Mouse (Mus musculus) kidney, embryonic 15.5 days (tissue): ENCODE measurements at regions not wholly inside any gene's neighbourhood (a gene's known extent, or its start where the extent isn't known, plus 50 kb on each side); places are given as distances from the start of the nearest gene placed in this dataset.

ENCODE experiments used
- ATAC-seq: fragments of 200-750 bp; cut with Nextera tagmentation; replicated peaks from 2 replicates; pipeline ENCODE4 v1.8.0; 2017; ENCODE audit warnings: moderate TSS enrichment; ENCODE audit not compliant: low FRiP score
- H3K27ac ChIP-seq: fragments of 300-500 bp; sonication (generic); 2 replicates; pipeline ENCODE4 v1.5.1; 2015; ENCODE audit warnings: mild to moderate bottlenecking, inconsistent platforms
- H3K27me3 ChIP-seq: fragments of 300-500 bp; sonication (generic); 2 replicates; pipeline ENCODE4 v1.6.1; 2015; ENCODE audit warnings: inconsistent platforms
- H3K36me3 ChIP-seq: fragments of 300-500 bp; sonication (generic); 2 replicates; pipeline ENCODE4 v1.6.1; 2015; ENCODE audit warnings: inconsistent platforms
- H3K4me1 ChIP-seq: fragments of 300-500 bp; sonication (generic); 2 replicates; pipeline ENCODE4 v1.6.1; 2015; ENCODE audit warnings: inconsistent platforms
- H3K4me2 ChIP-seq: fragments of 300-500 bp; sonication (generic); 2 replicates; pipeline ENCODE4 v1.6.1; 2015; ENCODE audit warnings: moderate library complexity, mild to moderate bottlenecking, inconsistent platforms
- H3K4me3 ChIP-seq: fragments of 300-500 bp; sonication (generic); replicated peaks from 2 replicates; pipeline ENCODE4 v1.5.1; 2015; ENCODE audit warnings: mild to moderate bottlenecking, inconsistent platforms
- H3K9ac ChIP-seq: fragments of 300-500 bp; sonication (generic); 2 replicates; pipeline ENCODE4 v1.6.1; 2015; ENCODE audit warnings: mild to moderate bottlenecking, inconsistent platforms
- H3K9me3 ChIP-seq: fragments of 300-500 bp; sonication (generic); replicated peaks from 2 replicates; pipeline ENCODE4 v1.6.1; 2016; ENCODE audit warnings: inconsistent platforms
- WGBS: fragments of 180-500 bp; shearing (Covaris S2); methylation state at CpG from one replicate; pipeline ENCODE4 v1.1.7; 2015; ENCODE audit warnings: mixed read lengths; 5-methylcytosine and 5-hydroxymethylcytosine counted together

DNA sequence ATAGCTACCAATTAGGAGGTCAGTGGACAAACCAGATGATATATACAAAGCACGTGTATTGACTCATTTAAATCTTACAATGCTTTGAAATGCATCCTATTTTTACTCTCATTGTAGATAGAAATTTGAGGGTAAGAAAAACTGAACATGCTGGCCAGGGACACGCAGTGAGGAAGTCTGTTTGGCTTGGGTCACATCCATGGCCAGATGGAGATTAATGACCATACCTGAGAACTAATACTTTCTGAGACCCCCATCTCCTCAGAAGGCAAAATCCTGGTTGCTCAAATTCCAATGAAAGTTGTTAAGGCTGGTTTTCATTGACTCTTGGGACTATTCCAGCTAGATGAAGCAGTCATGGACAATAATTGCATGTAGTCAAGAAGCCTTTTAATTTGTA lies 850.3 kb downstream of the Gsdmc2 start:
- Histone ChIP-seq H3K9ac (no peak overlapping the region), H3K4me1 (no peaks in the 10 kb centered on the region), H3K27ac (no peak overlapping the region), H3K27me3 (no peaks in the 10 kb centered on the region), H3K36me3 (no peaks in the 10 kb centered on the region), H3K4me3 (no peak overlapping the region), H3K9me3 (no peaks in the 10 kb centered on the region), H3K4me2 (no peak overlapping the region)
- ATAC-seq: no peak
- 86% methylated on average over 2 of the region's 2 CpGs for WGBS

DNA sequence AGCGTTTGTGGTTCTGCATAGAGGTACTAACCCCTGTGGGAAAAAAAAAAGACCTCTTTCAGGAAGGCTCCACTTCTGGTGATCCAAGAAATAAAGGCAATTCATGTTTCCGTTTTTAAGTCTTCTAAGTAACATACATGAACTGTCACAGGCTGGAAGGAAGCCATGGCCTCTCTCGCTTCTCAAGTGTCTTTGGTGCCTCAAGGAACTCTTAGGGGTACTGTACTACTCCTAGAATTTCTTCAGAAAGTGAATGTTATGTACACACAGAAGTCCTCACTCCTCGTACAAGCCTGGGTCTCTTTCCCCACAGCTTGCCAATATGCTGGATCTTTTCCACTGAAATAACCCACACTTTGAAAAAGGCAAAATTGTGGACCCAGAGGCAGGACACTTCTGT lies 858.1 kb downstream of the Gsdmc2 start:
- Histone ChIP-seq H3K4me3 (no peak overlapping the region), H3K9me3 (no peaks in the 10 kb centered on the region), H3K4me2 (no peak overlapping the region), H3K4me1 (no peaks in the 10 kb centered on the region), H3K27me3 (no peaks in the 10 kb centered on the region), H3K9ac (no peak overlapping the region), H3K36me3 (no peaks in the 10 kb centered on the region), H3K27ac (no peak overlapping the region)
- ATAC-seq: no peak
- 80% methylated on average over 4 of the region's 4 CpGs for WGBS

DNA sequence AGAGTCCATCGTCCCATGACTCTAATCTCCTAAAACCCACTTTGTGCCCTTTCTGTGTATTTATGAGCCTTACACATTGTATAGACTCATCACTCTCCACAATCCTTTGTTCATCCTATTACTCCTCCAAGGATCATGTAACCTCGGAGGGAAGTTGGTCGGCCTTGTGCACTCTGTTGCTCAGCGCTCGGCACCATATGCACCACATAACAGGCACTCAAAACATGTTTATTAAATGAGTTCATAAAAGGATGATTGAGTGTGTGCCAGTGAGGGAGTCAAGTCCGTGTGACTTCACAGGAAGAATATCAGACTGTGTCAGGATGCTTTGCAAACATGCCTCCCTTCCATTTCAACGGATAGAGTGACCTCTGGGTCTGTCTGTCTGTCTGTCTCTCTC lies 858.8 kb downstream of the Gsdmc2 start:
- Histone ChIP-seq H3K9me3 (no peaks in the 10 kb centered on the region), H3K27ac (no peak overlapping the region), H3K4me2 (no peak overlapping the region), H3K4me3 (no peak overlapping the region), H3K9ac (no peak overlapping the region), H3K27me3 (no peaks in the 10 kb centered on the region), H3K36me3 (no peaks in the 10 kb centered on the region), H3K4me1 (no peaks in the 10 kb centered on the region)
- WGBS: 51% methylated on average over 7 of the region's 7 CpGs
- no peak for ATAC-seq

DNA sequence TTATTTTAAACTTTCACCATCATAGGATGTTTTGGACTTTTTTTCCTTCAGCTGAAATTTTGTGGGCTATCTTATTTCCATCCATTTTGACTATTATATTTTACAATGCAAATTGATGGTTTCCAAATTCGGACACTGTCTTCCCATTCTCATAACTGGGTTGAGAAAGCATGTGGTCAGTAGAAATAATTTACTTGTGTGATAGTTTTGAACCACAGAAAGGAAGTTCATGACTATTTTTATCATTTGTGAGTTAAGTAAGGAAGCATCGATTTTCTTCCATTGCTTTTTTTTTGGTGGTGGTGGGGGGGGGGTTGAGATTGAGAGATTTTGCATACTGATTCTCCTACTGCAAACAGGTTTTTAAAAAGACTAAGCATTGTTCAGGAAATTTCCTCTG lies 874.4 kb downstream of the Gsdmc2 start:
- Histone ChIP-seq H3K27me3 (no peaks in the 10 kb centered on the region), H3K4me3 (no peak overlapping the region), H3K27ac (no peak overlapping the region), H3K4me1 (no peaks in the 10 kb centered on the region), H3K9ac (no peak overlapping the region), H3K4me2 (no peak overlapping the region), H3K36me3 (no peaks in the 10 kb centered on the region), H3K9me3 (no peaks in the 10 kb centered on the region)
- WGBS: 75% methylated on average over 2 of the region's 2 CpGs
- ATAC-seq: no peak

DNA sequence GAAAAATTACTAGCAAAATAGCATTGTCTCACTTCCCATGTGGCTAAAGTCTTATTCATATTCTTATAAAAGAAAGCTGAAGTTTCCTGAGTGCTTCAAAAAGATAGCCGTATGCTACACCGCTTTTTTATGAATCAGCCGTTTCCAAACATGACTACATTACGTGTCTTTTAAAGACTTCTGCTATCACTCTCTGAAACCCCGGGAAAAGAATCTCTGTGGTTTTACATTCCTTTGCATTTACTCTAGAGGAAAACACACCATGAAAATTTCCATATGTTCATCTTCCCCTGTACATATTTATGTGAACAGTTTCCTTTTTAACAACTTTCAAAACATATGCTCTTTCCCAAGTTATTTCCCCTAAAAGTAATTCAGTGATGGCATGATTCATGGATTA lies 882.3 kb downstream of the Gsdmc2 start:
- ATAC-seq: no peak
- Histone ChIP-seq H3K27ac (no peak overlapping the region), H3K36me3 (no peaks in the 10 kb centered on the region), H3K9me3 (no peaks in the 10 kb centered on the region), H3K9ac (no peak overlapping the region), H3K27me3 (no peaks in the 10 kb centered on the region), H3K4me3 (no peak overlapping the region), H3K4me2 (no peak overlapping the region), H3K4me1 (no peaks in the 10 kb centered on the region)
- WGBS: 55% methylated on average over 5 of the region's 5 CpGs

DNA sequence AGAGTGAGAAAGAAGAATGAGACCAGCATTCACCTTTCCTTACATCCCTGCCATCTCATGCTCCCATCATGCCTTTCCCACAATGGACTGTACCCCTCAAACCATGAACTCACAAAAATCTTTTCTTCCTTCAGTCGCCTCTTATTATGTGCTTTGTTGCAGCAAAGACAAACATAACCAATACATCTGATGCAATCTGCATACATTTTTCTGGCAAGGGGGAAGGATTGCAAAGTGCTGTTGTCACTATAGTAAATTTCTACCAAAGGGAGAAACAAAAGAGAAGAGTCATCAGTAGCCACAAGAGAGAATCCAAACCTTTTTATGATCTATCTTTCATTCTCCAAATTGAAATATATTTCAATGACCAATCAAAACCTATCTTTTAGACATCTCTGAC lies 884.4 kb downstream of the Gsdmc2 start:
- whole genome bisulfite sequencing: 96% methylated on average over 1 of the region's 1 CpGs
- no peak for ATAC-seq

DNA sequence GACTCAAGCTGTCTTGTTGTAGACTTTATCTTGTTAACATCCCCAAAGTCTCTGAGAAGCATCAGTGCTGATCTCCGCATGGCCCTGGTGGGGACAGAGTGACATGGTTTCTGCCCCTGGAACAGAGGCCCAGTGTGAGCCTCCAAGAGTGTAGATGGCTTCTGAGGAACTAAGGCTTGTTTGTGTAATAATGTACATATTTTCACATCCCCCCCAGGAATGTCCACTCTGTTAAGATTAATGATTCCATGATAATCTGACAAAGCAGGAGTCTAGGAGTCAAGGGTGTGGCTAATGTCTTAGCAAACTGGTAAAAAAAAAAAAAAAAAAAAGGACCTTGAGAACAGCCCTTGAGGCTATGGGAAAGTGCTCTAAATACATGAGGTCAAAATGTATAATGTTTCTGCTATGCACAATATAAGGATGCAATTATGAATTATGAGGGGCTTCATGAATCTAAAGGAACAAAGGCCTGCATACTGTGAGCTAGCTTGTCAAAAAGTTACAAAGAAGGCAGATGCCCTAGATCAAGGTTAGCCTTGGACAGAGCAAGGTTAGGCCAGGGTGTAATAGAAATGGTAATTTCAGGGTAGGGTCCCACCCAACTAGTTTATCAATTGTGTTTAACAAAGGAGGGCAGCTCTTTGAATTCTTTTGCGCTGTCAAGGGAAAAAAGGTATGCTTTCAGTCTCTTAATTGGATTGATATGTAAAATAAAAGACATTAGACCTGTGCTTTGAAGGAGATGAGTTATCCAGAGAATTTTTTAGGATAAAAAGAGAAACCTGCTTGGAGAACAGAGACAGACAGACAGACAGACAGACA lies 886.3 kb downstream of the Gsdmc2 start:
- Histone ChIP-seq H3K36me3 (no peaks in the 10 kb centered on the region), H3K27ac (no peak overlapping the region), H3K4me3 (no peak overlapping the region), H3K4me2 (no peak overlapping the region), H3K9me3 (no peaks in the 10 kb centered on the region), H3K27me3 (no peaks in the 10 kb centered on the region), H3K4me1 (no peaks in the 10 kb centered on the region), H3K9ac (no peak overlapping the region)
- no peak for ATAC-seq
- 85% methylated on average over 2 of the region's 2 CpGs for WGBS

More for the DNA sequence above, 884.4 kb downstream of the Gsdmc2 start:
- Histone ChIP-seq H3K4me2 (no peak overlapping the region), H3K27ac (no peak overlapping the region), H3K9ac (no peak overlapping the region), H3K36me3 (no peaks in the 10 kb centered on the region), H3K27me3 (no peaks in the 10 kb centered on the region), H3K4me1 (no peaks in the 10 kb centered on the region), H3K9me3 (no peaks in the 10 kb centered on the region), H3K4me3 (no peak overlapping the region)

DNA sequence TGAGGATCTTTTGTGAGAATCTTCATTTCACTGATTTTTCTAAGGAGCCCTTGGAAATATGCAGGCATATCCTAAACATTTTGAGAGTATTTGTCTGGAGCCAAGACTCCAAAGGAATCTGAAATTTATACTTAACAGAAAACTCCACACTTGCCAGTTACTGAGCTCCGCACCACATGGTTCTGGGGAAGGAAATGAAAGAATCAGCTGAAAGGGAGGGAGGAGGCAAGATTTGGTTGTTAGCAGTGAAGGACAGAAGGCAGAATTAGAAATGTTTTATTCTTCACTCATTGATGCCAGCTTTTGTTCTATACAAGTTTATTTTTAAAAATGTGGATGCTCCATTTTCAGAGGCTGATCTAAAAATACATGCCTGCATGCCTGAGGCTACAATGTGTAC lies 890.1 kb downstream of the Gsdmc2 start:
- Histone ChIP-seq H3K4me1 (0 out of 2 replicates have a peak, but pooled peaks cover 3% of the 10 kb centered on the region), H3K9me3 (no peaks in the 10 kb centered on the region), H3K4me3 (no peak overlapping the region), H3K9ac (no peak overlapping the region), H3K27ac (no peak overlapping the region), H3K4me2 (no peak overlapping the region), H3K27me3 (no peaks in the 10 kb centered on the region), H3K36me3 (no peaks in the 10 kb centered on the region)
- ATAC-seq: no peak
- 83% methylated on average over 1 of the region's 1 CpGs for WGBS

DNA sequence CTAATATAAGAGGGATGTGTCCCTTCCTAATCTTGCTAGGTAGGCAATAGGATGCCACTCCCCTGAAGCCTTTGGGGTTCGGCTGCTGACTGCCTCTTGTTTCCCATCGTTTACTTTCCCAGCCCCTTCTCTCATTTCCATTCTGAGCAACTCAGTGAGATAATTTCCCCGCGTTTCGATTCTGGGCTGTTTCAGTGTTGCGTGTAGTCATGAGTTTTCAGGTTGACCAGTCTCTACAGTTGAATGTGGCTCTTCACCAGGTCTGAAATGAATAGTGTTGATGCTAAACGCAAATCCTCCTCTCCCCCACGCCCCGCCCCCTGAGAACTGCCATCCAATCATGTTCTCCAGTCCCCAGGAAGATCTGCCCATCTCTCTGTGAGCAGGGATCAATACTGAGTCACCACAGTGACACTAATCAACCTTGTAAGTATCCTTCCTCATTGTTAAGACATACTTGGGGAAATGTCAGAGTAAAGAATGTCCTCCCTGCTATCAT lies 890.6 kb downstream of the Gsdmc2 start:
- WGBS: 75% methylated on average over 9 of the region's 9 CpGs
- H3K27ac ChIP-seq: no peak overlapping the region
- H3K36me3 ChIP-seq: no peaks in the 10 kb centered on the region
- H3K9me3 ChIP-seq: no peaks in the 10 kb centered on the region
- H3K27me3 ChIP-seq: no peaks in the 10 kb centered on the region
- no peak for ATAC-seq
- no peak overlapping the region for H3K9ac ChIP-seq
- H3K4me2 ChIP-seq: no peak overlapping the region
- H3K4me1 ChIP-seq: 0 out of 2 replicates have a peak, but pooled peaks cover 3% of the 10 kb centered on the region
- H3K4me3 ChIP-seq: no peak overlapping the region

DNA sequence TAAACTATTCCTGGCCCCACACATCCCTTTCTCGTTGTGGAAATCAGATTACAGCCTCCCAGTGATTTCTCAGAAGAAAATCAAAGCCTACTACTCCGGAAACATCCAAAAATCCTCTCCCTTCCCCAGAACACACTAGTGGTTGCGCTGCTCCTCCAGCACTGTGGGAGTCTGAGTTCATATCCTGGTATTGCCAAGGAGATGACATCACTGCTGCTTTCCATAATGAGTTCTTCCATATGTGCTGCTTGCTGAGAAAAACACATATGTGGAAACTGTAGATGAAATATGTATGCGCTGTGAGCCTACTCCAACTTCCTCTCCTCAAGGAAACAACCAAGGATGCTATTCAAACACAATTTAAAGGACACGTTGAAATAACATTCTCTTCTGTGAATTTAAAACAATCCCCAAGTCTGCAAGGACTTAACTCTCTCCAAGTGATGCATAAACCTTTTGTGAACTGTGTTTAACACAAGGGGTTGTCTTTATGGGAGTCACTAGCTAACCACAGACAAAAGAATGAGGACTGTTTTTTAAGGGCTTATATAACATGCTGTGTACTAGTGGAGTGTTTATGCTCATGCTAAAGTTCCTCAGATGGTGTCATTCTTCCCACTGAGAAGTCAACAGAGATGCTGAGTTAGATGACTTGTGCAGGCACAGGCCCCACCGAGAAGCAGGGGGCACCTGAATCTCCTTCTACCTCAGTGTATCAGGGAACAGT lies 891.6 kb downstream of the Gsdmc2 start:
- 50% methylated on average over 6 of the region's 6 CpGs for WGBS
- H3K4me3 ChIP-seq: no peak overlapping the region
- ATAC-seq: 0 out of 2 replicates have a peak, but pooled peaks have one; percentile 40
- H3K27ac ChIP-seq: peak overlapping the region; percentile 54
- no peaks in the 10 kb centered on the region for H3K36me3 ChIP-seq
- H3K4me1 ChIP-seq: 0 out of 2 replicates have a peak, but pooled peaks cover 3% of the 10 kb centered on the region
- no peaks in the 10 kb centered on the region for H3K27me3 ChIP-seq
- H3K4me2 ChIP-seq: no peak overlapping the region
- no peak overlapping the region for H3K9ac ChIP-seq
- no peaks in the 10 kb centered on the region for H3K9me3 ChIP-seq

DNA sequence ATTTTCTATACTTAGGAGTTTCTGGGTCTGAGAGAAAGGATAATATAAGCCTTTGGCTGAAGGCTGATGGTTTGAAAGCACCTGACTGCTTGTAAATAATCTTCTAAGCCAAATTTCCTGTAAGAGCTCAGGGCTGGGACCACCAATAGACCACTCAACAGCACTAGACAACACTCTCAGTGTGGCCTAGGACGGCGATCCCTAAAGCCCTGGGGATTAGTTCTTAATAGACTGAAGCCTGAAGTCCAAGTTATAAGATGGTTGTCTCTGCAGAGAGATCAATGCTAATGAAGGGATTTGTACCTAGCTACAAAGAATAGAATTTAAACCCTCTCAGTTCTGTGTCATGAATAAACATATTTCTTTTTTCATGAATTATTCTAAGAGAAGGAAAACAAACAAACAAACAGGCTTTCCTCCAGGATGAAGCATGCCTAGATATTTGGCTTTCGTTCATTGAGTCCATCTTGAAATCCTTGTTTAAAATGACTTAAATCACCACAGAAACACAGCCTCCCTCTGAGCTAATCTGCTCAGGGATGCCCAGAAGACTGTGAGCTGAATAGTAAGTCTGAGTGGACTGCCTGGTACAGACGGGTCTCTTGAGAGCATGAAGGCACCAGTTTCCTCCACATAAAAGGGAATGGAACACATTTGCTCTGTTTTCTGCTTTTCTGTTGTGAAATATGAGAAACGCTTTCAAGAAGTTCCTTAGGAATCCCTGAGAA lies 892.3 kb downstream of the Gsdmc2 start:
- no peaks in the 10 kb centered on the region for H3K36me3 ChIP-seq
- no peak overlapping the region for H3K4me3 ChIP-seq
- H3K27me3 ChIP-seq: no peaks in the 10 kb centered on the region
- 73% methylated on average over 5 of the region's 5 CpGs for WGBS
- no peak for ATAC-seq
- no peaks in the 10 kb centered on the region for H3K9me3 ChIP-seq
- 0 out of 2 replicates have a peak, but pooled peaks cover 3% of the 10 kb centered on the region for H3K4me1 ChIP-seq
- H3K27ac ChIP-seq: peak overlapping the region; percentile 54; the same call in 1 of the 2 replicates
- H3K4me2 ChIP-seq: no peak overlapping the region
- no peak overlapping the region for H3K9ac ChIP-seq

DNA sequence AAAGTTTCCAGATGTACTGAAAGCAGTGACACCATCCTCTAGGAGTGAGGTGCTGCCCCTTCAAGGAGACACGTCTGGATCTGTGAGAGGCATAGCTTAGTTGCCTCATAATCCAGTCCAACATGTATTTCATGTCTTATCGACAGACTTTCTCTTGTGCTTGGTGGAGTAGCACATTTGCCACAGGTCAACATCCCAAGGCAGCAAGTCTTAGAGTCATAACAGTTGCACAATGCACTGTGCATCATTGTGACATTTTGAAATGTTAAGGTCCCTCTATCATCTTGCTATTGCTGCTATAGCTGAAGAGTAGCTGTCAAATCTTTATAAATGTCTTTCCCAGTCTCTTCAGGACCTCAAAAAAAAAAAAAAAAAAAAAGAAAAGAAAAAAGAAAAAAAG lies 905.6 kb downstream of the Gsdmc2 start:
- Histone ChIP-seq H3K4me1 (0 out of 2 replicates have a peak, but pooled peaks cover 4% of the 10 kb centered on the region), H3K27ac (no peak overlapping the region), H3K36me3 (no peaks in the 10 kb centered on the region), H3K9ac (no peak overlapping the region), H3K4me2 (no peak overlapping the region), H3K9me3 (no peaks in the 10 kb centered on the region), H3K4me3 (no peak overlapping the region), H3K27me3 (no peaks in the 10 kb centered on the region)
- 75% methylated on average over 2 of the region's 2 CpGs for WGBS
- ATAC-seq: no peak
